Mouse (Mus musculus): Measurements from ENCODE around the gene Umodl1. TPM values are rescaled to one million over a fixed set of nuclear protein-coding genes. Genes with fewer than 3 reads are reported as not detected.

Gene Umodl1
- polyA plus RNA-seq, 1 experiment from 2014 or later = 0.09 TPM

DNA sequence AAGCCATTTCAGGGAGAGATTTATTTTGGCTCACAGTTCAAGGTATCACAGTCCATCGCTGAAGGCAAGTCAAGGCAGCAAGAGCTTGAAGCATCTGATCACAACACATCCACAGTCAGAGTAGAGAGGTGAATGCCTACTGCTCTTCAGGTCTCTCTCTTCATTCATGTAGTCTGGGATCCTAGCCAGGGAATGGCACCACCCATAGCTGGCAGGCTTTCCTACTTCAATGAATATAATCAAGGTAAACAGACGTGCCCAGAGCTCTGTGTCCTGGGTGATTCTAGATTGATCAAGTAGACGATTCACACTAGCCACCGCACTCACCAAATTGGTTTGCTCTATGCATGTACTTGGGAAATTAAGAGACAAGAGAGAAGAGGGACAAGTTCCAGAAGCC, 77.9 kb downstream of the Umodl1 start:
- H3K36me3 ChIP-seq (ENCODE audit: insufficient read depth, low read length) = no peaks in the 10 kb centered on the region
- no peak overlapping the region for H3K4me3 ChIP-seq (replicated peaks; ENCODE audit: low read depth, low read length)
- H3K27me3 ChIP-seq (ENCODE audit: insufficient read depth, low read length) = no peaks in the 10 kb centered on the region
- H3K4me2 ChIP-seq (ENCODE audit: low read length) = no peak overlapping the region
- no peaks in the 10 kb centered on the region for H3K4me1 ChIP-seq (replicated peaks; ENCODE audit: insufficient read depth, low read length)
- no peak overlapping the region for H3K9ac ChIP-seq (ENCODE audit: low read depth, low read length)
- H3K27ac ChIP-seq = no peak overlapping the region
- ATAC-seq (replicated peaks; ENCODE audit: low FRiP score, low read depth) = no peak
- no peak for TF ChIP-seq CTCF (IDR thresholded peaks at IDR 0.05; ENCODE audit: low read depth)
- no peak for DNase-seq (ENCODE audit: low spot score)
- no peaks in the 10 kb centered on the region for H3K9me3 ChIP-seq (replicated peaks; ENCODE audit: low read length)
- 92% methylated on average over 4 of the region's 4 CpGs for WGBS

DNA sequence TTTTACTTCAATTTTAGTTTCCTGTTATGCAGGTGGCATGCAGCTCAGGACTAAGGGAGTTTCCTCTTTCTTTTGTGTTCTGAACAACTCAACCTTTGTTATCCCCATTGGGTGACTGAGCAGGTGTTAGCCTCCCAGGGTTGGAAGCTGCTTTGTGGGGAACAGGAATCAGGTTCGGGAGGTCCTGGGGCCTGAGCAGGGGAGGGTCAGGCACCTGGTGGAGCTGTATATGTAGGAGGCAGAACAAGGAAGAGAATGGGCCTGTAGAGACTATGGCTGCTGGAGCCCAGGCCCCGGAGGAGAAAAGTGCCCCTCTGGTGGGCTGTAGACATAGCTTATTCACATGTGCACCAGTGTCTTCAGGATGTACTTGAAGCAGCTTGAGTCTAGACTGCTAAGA, 78.8 kb downstream of the Umodl1 start:
- Histone ChIP-seq H3K27ac (no peak overlapping the region), H3K4me3 (replicated peaks; ENCODE audit: low read depth, low read length) (no peak overlapping the region), H3K4me1 (replicated peaks; ENCODE audit: insufficient read depth, low read length) (no peaks in the 10 kb centered on the region), H3K4me2 (ENCODE audit: low read length) (no peak overlapping the region), H3K9me3 (replicated peaks; ENCODE audit: low read length) (no peaks in the 10 kb centered on the region), H3K27me3 (ENCODE audit: insufficient read depth, low read length) (no peaks in the 10 kb centered on the region), H3K9ac (ENCODE audit: low read depth, low read length) (no peak overlapping the region), H3K36me3 (ENCODE audit: insufficient read depth, low read length) (no peaks in the 10 kb centered on the region)
- no peak for ATAC-seq (replicated peaks; ENCODE audit: low FRiP score, low read depth)
- 56% methylated on average over 2 of the region's 2 CpGs for WGBS
- no peak for DNase-seq (ENCODE audit: low spot score)
- no peak for TF ChIP-seq CTCF (IDR thresholded peaks at IDR 0.05; ENCODE audit: low read depth)

DNA sequence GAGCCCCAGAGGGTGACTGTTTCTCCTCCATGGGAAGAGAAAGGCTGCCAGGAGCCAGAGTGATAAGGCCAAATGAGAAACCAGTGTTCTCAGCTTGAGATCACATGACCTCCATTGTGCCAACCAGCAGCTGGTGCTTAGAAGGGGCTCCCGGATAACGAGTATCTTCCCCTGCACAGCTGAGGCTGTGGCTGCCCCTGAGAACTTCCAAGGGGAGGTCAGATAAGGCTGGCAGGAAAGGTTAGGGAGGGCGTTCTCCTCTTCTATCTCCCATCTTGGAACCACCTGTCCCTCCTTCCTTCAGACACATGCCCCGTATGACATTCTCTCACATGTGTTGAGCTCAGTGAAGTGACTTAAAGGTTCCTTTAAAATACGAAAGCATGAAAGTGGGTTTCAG, 79.7 kb downstream of the Umodl1 start:
- Histone ChIP-seq H3K4me2 (ENCODE audit: low read length) (no peak overlapping the region), H3K36me3 (ENCODE audit: insufficient read depth, low read length) (no peaks in the 10 kb centered on the region), H3K27ac (no peak overlapping the region), H3K9me3 (replicated peaks; ENCODE audit: low read length) (no peaks in the 10 kb centered on the region), H3K4me1 (replicated peaks; ENCODE audit: insufficient read depth, low read length) (no peaks in the 10 kb centered on the region), H3K4me3 (replicated peaks; ENCODE audit: low read depth, low read length) (no peak overlapping the region), H3K9ac (ENCODE audit: low read depth, low read length) (no peak overlapping the region), H3K27me3 (ENCODE audit: insufficient read depth, low read length) (no peaks in the 10 kb centered on the region)
- ATAC-seq (replicated peaks; ENCODE audit: low FRiP score, low read depth) (no peak), DNase-seq (ENCODE audit: low spot score) (no peak)
- no peak for TF ChIP-seq CTCF (IDR thresholded peaks at IDR 0.05; ENCODE audit: low read depth)
- 63% methylated on average over 5 of the region's 5 CpGs for WGBS

DNA sequence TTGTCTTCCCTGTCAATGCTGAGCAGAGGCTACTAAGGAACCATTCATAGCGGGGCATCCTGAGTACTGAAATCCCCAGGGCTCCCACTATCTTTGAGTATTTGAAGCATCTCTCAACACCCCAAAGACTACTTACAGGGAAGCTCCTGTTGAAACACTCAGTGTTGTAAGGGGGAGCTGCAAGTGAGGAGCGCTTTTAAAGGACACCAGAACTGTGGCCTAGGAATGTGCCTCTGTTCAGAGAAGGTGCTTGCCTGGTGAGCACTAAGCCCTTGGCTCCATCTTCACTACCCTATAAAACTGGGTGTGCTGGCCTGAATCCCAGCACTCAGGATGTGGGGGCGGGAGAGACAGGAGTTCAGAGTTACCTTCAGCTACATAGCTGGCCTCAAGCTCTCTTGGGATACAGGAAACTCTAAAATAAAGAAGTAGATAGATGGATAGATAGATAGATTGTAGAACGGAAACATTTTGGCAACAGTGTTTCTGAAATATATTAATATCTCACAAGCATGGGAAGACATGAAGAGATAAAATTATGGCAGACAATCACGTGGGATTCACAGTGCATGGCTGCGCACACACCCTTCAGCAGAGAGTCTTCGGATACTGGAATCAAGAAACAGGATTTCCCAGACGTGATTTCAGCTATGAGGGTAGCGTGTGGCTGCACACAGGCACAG, 80.4 kb downstream of the Umodl1 start:
- H3K9me3 ChIP-seq (replicated peaks; ENCODE audit: low read length) = no peaks in the 10 kb centered on the region
- H3K27ac ChIP-seq = no peak overlapping the region
- H3K36me3 ChIP-seq (ENCODE audit: insufficient read depth, low read length) = no peaks in the 10 kb centered on the region
- no peaks in the 10 kb centered on the region for H3K4me1 ChIP-seq (replicated peaks; ENCODE audit: insufficient read depth, low read length)
- no peaks in the 10 kb centered on the region for H3K27me3 ChIP-seq (ENCODE audit: insufficient read depth, low read length)
- DNase-seq (ENCODE audit: low spot score) (no peak), ATAC-seq (replicated peaks; ENCODE audit: low FRiP score, low read depth) (no peak)
- no peak overlapping the region for H3K4me3 ChIP-seq (replicated peaks; ENCODE audit: low read depth, low read length)
- no peak overlapping the region for H3K9ac ChIP-seq (ENCODE audit: low read depth, low read length)
- no peak for TF ChIP-seq CTCF (IDR thresholded peaks at IDR 0.05; ENCODE audit: low read depth)
- H3K4me2 ChIP-seq (ENCODE audit: low read length) = no peak overlapping the region
- WGBS = 68% methylated on average over 9 of the region's 9 CpGs

DNA sequence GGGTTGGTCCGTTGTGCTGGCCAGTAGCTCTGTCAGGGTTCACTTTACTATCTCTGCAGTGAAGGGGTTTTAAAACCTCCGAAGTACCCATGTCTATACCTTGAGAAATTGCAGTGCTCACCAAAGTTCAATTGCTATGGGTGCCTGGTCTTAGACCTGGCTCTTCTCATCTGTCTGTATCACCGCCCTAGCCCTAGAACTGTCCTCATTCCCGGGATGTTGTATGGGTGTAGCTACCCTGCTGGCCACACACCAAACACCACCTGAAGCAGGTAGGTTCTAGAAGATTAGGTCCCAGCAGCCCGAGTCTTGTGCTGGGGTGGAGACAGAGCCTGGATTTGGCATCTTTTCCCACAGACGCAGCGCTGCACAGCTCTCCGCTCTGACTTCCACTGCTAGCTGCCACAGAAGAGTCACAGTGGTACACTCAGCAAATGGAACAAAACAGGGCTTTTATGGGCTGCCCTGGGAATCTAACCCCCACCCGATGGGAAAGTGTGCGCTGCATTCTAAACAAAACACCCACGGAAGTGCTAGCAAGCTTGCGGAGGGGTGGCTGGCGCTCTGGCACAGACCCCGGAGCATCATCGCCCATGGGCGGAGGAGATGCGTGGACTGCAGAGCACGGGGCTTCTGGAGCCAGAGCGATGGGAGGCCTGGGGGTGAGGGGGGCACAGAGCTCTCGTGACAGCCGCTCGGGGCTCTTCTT, 81.9 kb downstream of the Umodl1 start:
- no peaks in the 10 kb centered on the region for H3K9me3 ChIP-seq (replicated peaks; ENCODE audit: low read length)
- ATAC-seq (replicated peaks; ENCODE audit: low FRiP score, low read depth) (no peak), DNase-seq (ENCODE audit: low spot score) (no peak)
- WGBS = 74% methylated on average over 22 of the region's 22 CpGs
- no peak overlapping the region for H3K9ac ChIP-seq (ENCODE audit: low read depth, low read length)
- no peaks in the 10 kb centered on the region for H3K36me3 ChIP-seq (ENCODE audit: insufficient read depth, low read length)
- H3K27ac ChIP-seq = no peak overlapping the region
- no peak overlapping the region for H3K4me2 ChIP-seq (ENCODE audit: low read length)
- H3K27me3 ChIP-seq (ENCODE audit: insufficient read depth, low read length) = no peaks in the 10 kb centered on the region
- TF ChIP-seq CTCF (IDR thresholded peaks at IDR 0.05; ENCODE audit: low read depth) = no peak
- H3K4me3 ChIP-seq (replicated peaks; ENCODE audit: low read depth, low read length) = no peak overlapping the region
- H3K4me1 ChIP-seq (replicated peaks; ENCODE audit: insufficient read depth, low read length) = no peaks in the 10 kb centered on the region

DNA sequence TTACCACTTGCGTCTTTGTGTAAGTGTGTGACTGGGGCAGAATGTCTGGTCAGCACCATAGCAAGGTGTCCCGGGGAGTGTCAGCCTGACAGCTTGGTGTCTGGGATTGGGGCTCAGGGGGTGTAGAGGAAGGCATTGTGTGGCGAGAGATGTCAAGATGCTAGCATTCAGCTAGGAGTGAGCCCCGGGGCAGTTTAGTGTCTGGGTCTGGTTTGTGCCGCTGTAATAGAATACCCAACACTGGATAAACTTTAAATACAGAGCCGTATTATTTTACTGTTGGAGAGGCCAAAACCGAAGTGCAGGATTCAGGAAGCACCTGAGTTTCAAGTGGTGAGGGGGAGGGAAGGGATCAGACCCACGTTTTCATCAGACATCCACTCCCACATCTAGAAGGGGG, 82.9 kb downstream of the Umodl1 start:
- no peak for TF ChIP-seq CTCF (IDR thresholded peaks at IDR 0.05; ENCODE audit: low read depth)
- no peak overlapping the region for H3K4me3 ChIP-seq (replicated peaks; ENCODE audit: low read depth, low read length)
- H3K4me1 ChIP-seq (replicated peaks; ENCODE audit: insufficient read depth, low read length) = no peaks in the 10 kb centered on the region
- no peaks in the 10 kb centered on the region for H3K36me3 ChIP-seq (ENCODE audit: insufficient read depth, low read length)
- no peak overlapping the region for H3K9ac ChIP-seq (ENCODE audit: low read depth, low read length)
- no peak overlapping the region for H3K4me2 ChIP-seq (ENCODE audit: low read length)
- DNase-seq (ENCODE audit: low spot score) = no peak
- H3K9me3 ChIP-seq (replicated peaks; ENCODE audit: low read length) = no peaks in the 10 kb centered on the region
- H3K27ac ChIP-seq = no peak overlapping the region
- no peaks in the 10 kb centered on the region for H3K27me3 ChIP-seq (ENCODE audit: insufficient read depth, low read length)
- WGBS = 47% methylated on average over 8 of the region's 8 CpGs
- no peak for ATAC-seq (replicated peaks; ENCODE audit: low FRiP score, low read depth)

All from kidney, postnatal 0 days (tissue).